Mouse (Mus musculus): Measurements from ENCODE around the gene Cxadr. TPM values are rescaled to one million over a fixed set of nuclear protein-coding genes. Genes with fewer than 3 reads are reported as not detected.

The Cxadr gene
- total RNA-seq, 4 experiments from 2014 or later, result 30.6 to 50.2 (median 38.4) TPM

- no peak for DNase-seq (ENCODE audit: low spot score)
Observed at GRCm38 (mm10) chr16:78306606-78307005, 5.3 kb downstream of the Cxadr start.

GRCm38 (mm10) chr16:78307476-78308192 is 6.3 kb downstream of the Cxadr start:
- no peak for DNase-seq (ENCODE audit: low spot score)

- no peak for DNase-seq (ENCODE audit: low spot score)
Observed at GRCm38 (mm10) chr16:78309258-78309657, 8.0 kb downstream of the Cxadr start.

- DNase-seq (ENCODE audit: low spot score), result no peak
Observed at GRCm38 (mm10) chr16:78313135-78313887, 12.0 kb downstream of the Cxadr start.

GRCm38 (mm10) chr16:78314026-78314425 is 12.7 kb downstream of the Cxadr start:
- DNase-seq (ENCODE audit: low spot score), result no peak

- peak; percentile 51 for DNase-seq (ENCODE audit: low spot score)
Observed at GRCm38 (mm10) chr16:78316849-78317248, 15.6 kb downstream of the Cxadr start.

- DNase-seq (ENCODE audit: low spot score), result peak; percentile 56
Observed at GRCm38 (mm10) chr16:78317960-78318359, 16.7 kb downstream of the Cxadr start.

GRCm38 (mm10) chr16:78319711-78320110 is 18.4 kb downstream of the Cxadr start:
- no peak for DNase-seq (ENCODE audit: low spot score)

- no peak for DNase-seq (ENCODE audit: low spot score)
Observed at GRCm38 (mm10) chr16:78321559-78321958, 20.3 kb downstream of the Cxadr start.

- DNase-seq (ENCODE audit: low spot score), result no peak
Observed at GRCm38 (mm10) chr16:78322140-78322539, 20.9 kb downstream of the Cxadr start.

GRCm38 (mm10) chr16:78325972-78326848 is 24.9 kb downstream of the Cxadr start:
- no peak for DNase-seq (ENCODE audit: low spot score)

- no peak for DNase-seq (ENCODE audit: low spot score)
Observed at GRCm38 (mm10) chr16:78327562-78327961, 26.3 kb downstream of the Cxadr start.

- no peak for DNase-seq (ENCODE audit: low spot score)
Observed at GRCm38 (mm10) chr16:78327999-78328398, 26.7 kb downstream of the Cxadr start.

GRCm38 (mm10) chr16:78337226-78337625 is 35.9 kb downstream of the Cxadr start:
- DNase-seq (ENCODE audit: low spot score), result no peak

GRCm38 (mm10) chr16:78341356-78341755 is 40.1 kb downstream of the Cxadr start:
- no peak for DNase-seq (ENCODE audit: low spot score)

- DNase-seq (ENCODE audit: low spot score), result no peak
Observed at GRCm38 (mm10) chr16:78342767-78343166, 41.5 kb downstream of the Cxadr start.

GRCm38 (mm10) chr16:78343792-78344191 is 42.5 kb downstream of the Cxadr start:
- DNase-seq (ENCODE audit: low spot score), result no peak

- DNase-seq (ENCODE audit: low spot score), result no peak
Observed at GRCm38 (mm10) chr16:78346662-78347327, 45.5 kb downstream of the Cxadr start.

- peak; percentile 24 for DNase-seq (ENCODE audit: low spot score)
Observed at GRCm38 (mm10) chr16:78347328-78347926, 46.1 kb downstream of the Cxadr start.

- DNase-seq (ENCODE audit: low spot score), result no peak
Observed at GRCm38 (mm10) chr16:78357757-78358156, 56.5 kb downstream of the Cxadr start.

GRCm38 (mm10) chr16:78361466-78361865 is 60.2 kb downstream of the Cxadr start:
- DNase-seq (ENCODE audit: low spot score), result no peak

All from heart, adult 8-10 months (tissue).